Mouse (Mus musculus): ENCODE results near the gene Ctnnbl1.
A peak's percentile ranks its signal among the peaks of the same experiment; 100 is the strongest.

The Ctnnbl1 gene

DNA sequence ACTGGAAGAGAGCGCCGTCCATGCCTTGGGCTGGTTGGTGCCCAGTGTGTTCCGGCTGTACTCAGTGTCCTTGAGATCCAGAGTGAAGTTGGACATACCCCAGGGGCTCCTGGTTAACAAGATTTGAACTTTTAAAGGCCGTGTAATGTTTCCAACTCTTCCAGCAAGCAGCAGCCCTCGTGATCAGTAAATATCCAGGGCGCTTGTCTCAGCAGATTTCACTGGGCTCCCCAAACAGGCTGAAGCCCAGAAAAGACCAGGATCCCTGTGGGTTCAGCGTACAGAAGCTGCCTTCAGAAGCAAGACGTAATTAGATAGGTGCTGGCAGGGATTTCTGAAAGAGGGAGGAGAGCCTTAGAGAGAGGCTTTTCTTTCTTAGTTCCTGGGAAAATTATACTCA, 137.9 kb downstream of the Ctnnbl1 start:
- DNase-seq (ENCODE audit: low read depth), result no peak

GRCm38 (mm10) chr2:157877394-157877793, 140.2 kb downstream of the Ctnnbl1 start:
- DNase-seq (ENCODE audit: low read depth), result no peak

GRCm38 (mm10) chr2:157877967-157878366, 140.8 kb downstream of the Ctnnbl1 start:
- DNase-seq (ENCODE audit: low read depth), result no peak

- no peak for DNase-seq (ENCODE audit: low read depth)
Measured at GRCm38 (mm10) chr2:157881939-157882338, 144.7 kb downstream of the Ctnnbl1 start.

- no peak for DNase-seq (ENCODE audit: low read depth)
Measured at GRCm38 (mm10) chr2:157887275-157888025, 150.2 kb downstream of the Ctnnbl1 start.

DNA sequence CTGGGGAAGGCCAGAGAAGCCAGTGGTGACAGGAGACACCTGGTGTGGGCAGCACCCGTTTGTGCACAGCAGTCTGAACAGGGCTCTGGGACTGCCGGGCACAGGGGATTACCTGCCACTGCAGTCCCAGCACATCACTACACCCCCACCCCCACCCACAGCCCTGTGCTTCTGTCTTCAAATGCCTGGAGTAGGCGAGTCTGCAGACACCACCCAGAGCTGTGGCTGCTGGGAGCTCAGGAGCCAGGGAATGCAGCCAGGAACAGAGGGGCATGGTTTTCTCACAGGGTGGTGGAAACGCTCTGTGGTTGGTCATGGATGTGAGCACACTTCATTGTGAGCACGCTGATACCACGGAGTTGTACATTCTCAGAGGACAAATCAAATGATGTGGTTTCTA, 154.0 kb downstream of the Ctnnbl1 start:
- DNase-seq (ENCODE audit: low read depth), result no peak

- no peak for DNase-seq (ENCODE audit: low read depth)
Measured at GRCm38 (mm10) chr2:157897131-157897530, 159.9 kb downstream of the Ctnnbl1 start.

- peak; percentile 81 for DNase-seq (ENCODE audit: low read depth)
Measured at GRCm38 (mm10) chr2:157913204-157913636, 176.0 kb downstream of the Ctnnbl1 start.

DNA sequence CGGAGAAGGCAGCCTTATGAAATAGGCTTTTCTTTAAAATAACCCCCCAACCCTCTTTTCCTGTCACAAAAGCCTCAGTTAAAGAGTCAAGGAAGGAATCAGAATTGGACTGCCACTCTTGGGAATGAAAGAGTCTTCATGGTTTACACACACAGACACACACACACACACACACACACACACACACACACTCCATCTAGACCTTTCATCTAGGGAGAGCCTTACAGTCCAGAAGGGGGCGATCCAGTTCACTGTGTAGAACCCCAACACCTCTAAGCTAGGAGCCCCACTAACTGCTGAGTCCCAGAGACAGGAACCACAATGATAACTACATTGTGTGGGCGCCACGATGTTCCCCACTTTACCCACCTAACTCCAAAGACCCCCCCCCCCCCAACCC, 176.5 kb downstream of the Ctnnbl1 start:
- no peak for DNase-seq (ENCODE audit: low read depth)

DNA sequence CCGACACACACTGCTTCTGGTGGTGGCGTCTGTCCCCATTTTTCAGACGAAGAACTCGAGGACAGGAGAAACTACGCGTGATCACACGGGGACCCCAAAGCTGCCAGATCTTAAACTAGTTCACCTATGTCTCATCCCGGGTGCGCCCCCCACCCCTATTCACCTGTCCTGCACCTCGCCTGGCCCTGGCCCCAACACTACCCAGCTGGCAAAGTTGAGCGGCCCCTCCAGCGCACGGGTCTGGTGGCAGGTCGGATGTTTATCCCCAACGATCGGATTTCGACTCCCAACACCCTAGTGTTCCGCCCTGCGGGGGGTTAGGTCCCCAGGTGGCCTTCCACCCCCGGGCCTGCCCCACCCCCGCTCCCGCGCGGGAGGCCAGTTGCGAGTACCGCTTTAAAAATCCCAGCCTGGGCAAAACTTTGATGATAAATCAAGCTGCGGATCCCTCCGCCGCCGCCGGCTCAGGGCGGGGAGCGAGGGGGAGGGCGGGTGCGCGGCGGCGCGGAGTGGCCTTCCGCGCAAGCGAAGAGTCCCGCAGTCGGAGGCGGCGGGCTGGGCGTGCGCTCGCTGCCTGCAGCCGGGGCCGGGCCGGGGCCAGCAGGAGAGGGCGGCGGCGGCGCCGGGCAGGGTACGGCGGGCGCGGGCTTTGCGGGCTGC, 177.0 kb downstream of the Ctnnbl1 start, which contains the start of gene Vstm2l:
Gene Vstm2l, plus strand, starts transcription at position 549 of the 660 bp plus-strand sequence.
- DNase-seq (ENCODE audit: low read depth), result no peak

DNA sequence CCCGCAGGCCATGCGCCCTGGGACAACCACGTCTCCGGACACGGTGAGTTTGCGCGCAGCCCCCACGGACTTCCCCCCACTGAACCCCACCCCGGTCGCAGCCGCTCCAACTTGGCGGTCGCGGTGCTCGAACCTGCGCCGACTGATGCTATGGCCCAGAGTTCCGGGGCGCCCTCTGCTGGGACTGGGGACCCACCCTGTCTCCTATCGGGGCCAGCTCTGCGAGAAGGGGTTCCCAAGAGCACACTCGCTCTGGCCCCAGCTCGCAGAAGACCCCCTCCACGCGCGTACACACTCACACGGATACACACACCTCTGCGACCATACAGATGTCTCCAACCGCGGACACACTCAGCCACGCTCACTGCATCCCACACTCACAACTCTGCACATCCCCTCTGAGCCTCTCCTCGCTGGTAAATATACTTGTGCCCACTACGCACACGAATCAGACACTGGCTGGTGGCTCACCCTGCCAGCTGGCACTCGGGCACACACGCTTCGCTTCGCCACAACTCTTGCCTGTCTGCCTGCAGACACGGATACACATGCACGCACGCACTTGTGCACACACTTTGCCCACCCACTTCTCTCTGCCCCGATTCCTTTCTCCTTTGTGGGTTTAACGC, 177.8 kb downstream of the Ctnnbl1 start:
- DNase-seq (ENCODE audit: low read depth), result no peak

GRCm38 (mm10) chr2:157918529-157918928, 181.3 kb downstream of the Ctnnbl1 start:
- DNase-seq (ENCODE audit: low read depth), result no peak

- no peak for DNase-seq (ENCODE audit: low read depth)
Measured at GRCm38 (mm10) chr2:157921551-157921950, 184.3 kb downstream of the Ctnnbl1 start.

DNA sequence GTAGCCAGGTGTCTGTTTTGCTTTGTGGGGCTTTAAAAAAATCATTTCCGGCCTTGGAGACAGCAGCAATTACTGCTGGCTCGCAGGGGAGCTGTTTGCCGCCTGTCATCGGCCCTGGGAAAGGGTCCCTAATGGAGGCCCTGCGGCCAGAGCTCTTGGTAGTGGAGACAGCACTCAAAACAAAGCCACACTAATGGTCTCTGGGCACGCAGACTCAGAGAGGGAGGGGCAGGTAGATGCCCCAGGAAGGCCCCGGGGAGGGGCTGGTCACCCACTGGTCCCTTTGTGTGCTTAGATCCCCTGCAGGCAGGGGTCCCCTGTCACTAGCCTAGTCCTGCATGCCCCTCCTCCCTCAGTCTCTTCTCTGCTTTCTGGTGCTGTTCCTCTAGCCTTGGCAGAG, 186.2 kb downstream of the Ctnnbl1 start:
- no peak for DNase-seq (ENCODE audit: low read depth)

- DNase-seq (ENCODE audit: low read depth), result no peak
Measured at GRCm38 (mm10) chr2:157924504-157924903, 187.3 kb downstream of the Ctnnbl1 start.

- no peak for DNase-seq (ENCODE audit: low read depth)
Measured at GRCm38 (mm10) chr2:157926502-157926901, 189.3 kb downstream of the Ctnnbl1 start.

GRCm38 (mm10) chr2:157926927-157927326, 189.7 kb downstream of the Ctnnbl1 start:
- DNase-seq (ENCODE audit: low read depth), result no peak

DNA sequence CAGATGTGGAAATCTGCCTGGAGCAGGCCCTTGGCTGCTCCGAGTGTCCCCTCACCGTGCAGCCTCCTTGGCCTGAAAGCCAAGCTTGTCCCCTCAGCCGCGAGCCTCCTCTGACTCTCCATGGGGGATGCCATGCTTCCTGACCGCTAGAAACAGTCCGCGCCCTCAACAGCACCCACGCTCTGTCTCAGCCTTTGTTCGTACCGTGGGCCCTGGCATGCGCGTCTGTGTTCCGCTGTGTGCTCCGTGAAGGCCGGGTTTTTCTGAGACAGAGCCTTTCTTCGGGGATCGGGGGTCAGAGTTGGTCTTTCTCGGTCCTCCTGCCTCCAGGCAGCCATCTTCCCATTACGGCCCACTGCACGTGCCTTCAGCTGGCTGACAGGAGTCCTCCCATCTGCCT, 190.2 kb downstream of the Ctnnbl1 start:
- DNase-seq (ENCODE audit: low read depth), result no peak

DNA sequence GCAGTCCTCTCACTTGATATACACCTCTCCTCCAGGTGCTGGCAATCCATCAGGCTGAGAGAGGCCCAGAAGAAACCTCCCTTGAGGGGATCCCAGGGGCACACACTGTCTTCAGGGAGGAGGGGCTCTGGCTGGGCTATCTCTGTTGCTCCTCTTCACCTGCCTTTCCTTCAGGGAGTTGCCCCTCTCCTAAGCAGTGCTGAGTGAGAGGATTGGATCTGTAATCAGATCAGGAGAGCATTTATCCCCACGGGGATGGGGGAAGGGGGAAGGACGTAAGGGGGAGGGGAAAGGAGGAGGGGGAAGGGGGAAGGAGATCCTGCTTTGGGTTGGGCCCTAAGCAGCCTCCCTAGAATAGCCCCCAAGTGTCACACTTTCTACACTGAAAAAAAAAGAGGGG, 190.6 kb downstream of the Ctnnbl1 start:
- no peak for DNase-seq (ENCODE audit: low read depth)

- DNase-seq (ENCODE audit: low read depth), result no peak
Measured at GRCm38 (mm10) chr2:157932655-157933054, 195.5 kb downstream of the Ctnnbl1 start.

- DNase-seq (ENCODE audit: low read depth), result no peak
Measured at GRCm38 (mm10) chr2:157935444-157936171, 198.4 kb downstream of the Ctnnbl1 start.

- DNase-seq (ENCODE audit: low read depth), result no peak
Measured at GRCm38 (mm10) chr2:157936676-157937075, 199.5 kb downstream of the Ctnnbl1 start.

Measured in c-Kit-positive CD71-positive TER-119-negative erythroid progenitor cells, embryonic 14.5 days (primary cell).